Mouse (Mus musculus): ENCODE measurements around the gene Klhl36. TPM values are rescaled to one million over a fixed set of nuclear protein-coding genes. Genes with fewer than 3 reads are reported as not detected.
"Not testable (repeated sequence)": the region's sequence is repeated elsewhere in the genome, so short reads cannot be mapped to it uniquely, and the experiment has no call there.

Klhl36 gene
- polyA plus RNA-seq, 1 experiment from 2014 or later, result 15.5 TPM

- ATAC-seq (ENCODE audit: low read depth), result no peak
- 52% methylated on average over 4 of the region's 4 CpGs for WGBS
These were observed 23.1 kb upstream of the Klhl36 start for GRCm38 (mm10) chr8:119838983-119839340.

GRCm38 (mm10) chr8:119839419-119840021 lies 22.5 kb upstream of the Klhl36 start:
- peak overlapping the region; percentile 80 for H3K9ac ChIP-seq (replicated peaks; ENCODE audit: low read depth, low read length)
- no peaks in the 10 kb centered on the region for H3K27me3 ChIP-seq (ENCODE audit: control insufficient read depth, insufficient read depth, low read length)
- H3K27ac ChIP-seq (ENCODE audit: low read depth, low read length), result peak overlapping the region; percentile 67
- H3K4me2 ChIP-seq (ENCODE audit: low read depth, low read length), result peak overlapping the region; percentile 87
- peaks cover 36% of the 10 kb centered on the region for H3K4me1 ChIP-seq (ENCODE audit: control insufficient read depth, insufficient read depth, low read length)
- H3K36me3 ChIP-seq (ENCODE audit: control insufficient read depth, insufficient read depth, low read length), result no peaks in the 10 kb centered on the region
- no peaks in the 10 kb centered on the region for H3K9me3 ChIP-seq (ENCODE audit: control insufficient read depth, low read length)
- ATAC-seq (ENCODE audit: low read depth), result peak; percentile 10; the same call in 1 of the 2 replicates
- WGBS, result 8% methylated on average over 14 of the region's 14 CpGs
- H3K4me3 ChIP-seq (ENCODE audit: low read depth, low read length), result peak overlapping the region; percentile 79

More at GRCm38 (mm10) chr8:119838983-119839340, 23.1 kb upstream of the Klhl36 start:
- Histone ChIP-seq H3K36me3 (ENCODE audit: control insufficient read depth, insufficient read depth, low read length) (no peaks in the 10 kb centered on the region), H3K4me3 (ENCODE audit: low read depth, low read length) (peak overlapping the region; percentile 79), H3K9ac (replicated peaks; ENCODE audit: low read depth, low read length) (peak overlapping the region; percentile 80), H3K9me3 (ENCODE audit: control insufficient read depth, low read length) (no peaks in the 10 kb centered on the region), H3K27me3 (ENCODE audit: control insufficient read depth, insufficient read depth, low read length) (no peaks in the 10 kb centered on the region), H3K27ac (ENCODE audit: low read depth, low read length) (peak overlapping the region; percentile 39; the same call in 1 of the 2 replicates), H3K4me2 (ENCODE audit: low read depth, low read length) (peak overlapping the region; percentile 87), H3K4me1 (ENCODE audit: control insufficient read depth, insufficient read depth, low read length) (peaks cover 36% of the 10 kb centered on the region)

- Histone ChIP-seq H3K4me2 (ENCODE audit: low read depth, low read length) (peak within 1 kb of the TSS; percentile 87), H3K9me3 (ENCODE audit: control insufficient read depth, low read length) (no peaks in the 10 kb centered on the region), H3K4me3 (ENCODE audit: low read depth, low read length) (peak within 1 kb of the TSS; percentile 79), H3K9ac (replicated peaks; ENCODE audit: low read depth, low read length) (peak within 1 kb of the TSS; percentile 80), H3K27ac (ENCODE audit: low read depth, low read length) (peak within 1 kb of the TSS; percentile 67), H3K36me3 (ENCODE audit: control insufficient read depth, insufficient read depth, low read length) (no peaks in the 10 kb centered on the region), H3K27me3 (ENCODE audit: control insufficient read depth, insufficient read depth, low read length) (no peaks in the 10 kb centered on the region), H3K4me1 (ENCODE audit: control insufficient read depth, insufficient read depth, low read length) (peaks cover 36% of the 10 kb centered on the region)
- ATAC-seq (ENCODE audit: low read depth), result peak; percentile 94
- under 1% methylated on average over 56 of the region's 57 CpGs for WGBS
These were observed 21.7 kb upstream of the Klhl36 start, which contains the start of gene Cotl1 for GRCm38 (mm10) chr8:119840275-119840808. TSS of gene Cotl1 (minus strand) at chr8:119840544.

GRCm38 (mm10) chr8:119840905-119841411 lies 21.1 kb upstream of the Klhl36 start:
- H3K36me3 ChIP-seq (ENCODE audit: control insufficient read depth, insufficient read depth, low read length), result no peaks in the 10 kb centered on the region
- H3K4me3 ChIP-seq (ENCODE audit: low read depth, low read length), result peak overlapping the region; percentile 79
- H3K27me3 ChIP-seq (ENCODE audit: control insufficient read depth, insufficient read depth, low read length), result no peaks in the 10 kb centered on the region
- ATAC-seq (ENCODE audit: low read depth), result peak; percentile 44
- peak overlapping the region; percentile 10 for H3K27ac ChIP-seq (ENCODE audit: low read depth, low read length)
- H3K4me2 ChIP-seq (ENCODE audit: low read depth, low read length), result peak overlapping the region; percentile 87
- H3K9ac ChIP-seq (replicated peaks; ENCODE audit: low read depth, low read length), result 0 out of 2 replicates have a peak overlapping the region, but pooled peaks have one; percentile 1
- H3K9me3 ChIP-seq (ENCODE audit: control insufficient read depth, low read length), result no peaks in the 10 kb centered on the region
- H3K4me1 ChIP-seq (ENCODE audit: control insufficient read depth, insufficient read depth, low read length), result peaks cover 34% of the 10 kb centered on the region
- 4% methylated on average over 8 of the region's 8 CpGs for WGBS

- H3K27me3 ChIP-seq (ENCODE audit: control insufficient read depth, insufficient read depth, low read length), result no peaks in the 10 kb centered on the region
- no peak overlapping the region for H3K4me3 ChIP-seq (ENCODE audit: low read depth, low read length)
- H3K9ac ChIP-seq (replicated peaks; ENCODE audit: low read depth, low read length), result no peak overlapping the region
- H3K4me2 ChIP-seq (ENCODE audit: low read depth, low read length), result no peak overlapping the region
- H3K36me3 ChIP-seq (ENCODE audit: control insufficient read depth, insufficient read depth, low read length), result no peaks in the 10 kb centered on the region
- H3K9me3 ChIP-seq (ENCODE audit: control insufficient read depth, low read length), result no peaks in the 10 kb centered on the region
- no peak overlapping the region for H3K27ac ChIP-seq (ENCODE audit: low read depth, low read length)
- ATAC-seq (ENCODE audit: low read depth), result no peak
- H3K4me1 ChIP-seq (ENCODE audit: control insufficient read depth, insufficient read depth, low read length), result peaks cover 11% of the 10 kb centered on the region
- WGBS, result 0% methylated on average over 4 of the region's 4 CpGs
These were observed 18.6 kb upstream of the Klhl36 start for GRCm38 (mm10) chr8:119843444-119843843.

- H3K9me3 ChIP-seq (ENCODE audit: control insufficient read depth, low read length), result no peaks in the 10 kb centered on the region
- H3K9ac ChIP-seq (replicated peaks; ENCODE audit: low read depth, low read length), result no peak overlapping the region
- ATAC-seq (ENCODE audit: low read depth), result no peak
- WGBS, result 51% methylated on average over 8 of the region's 8 CpGs
- H3K27me3 ChIP-seq (ENCODE audit: control insufficient read depth, insufficient read depth, low read length), result no peaks in the 10 kb centered on the region
- H3K36me3 ChIP-seq (ENCODE audit: control insufficient read depth, insufficient read depth, low read length), result no peaks in the 10 kb centered on the region
- H3K4me1 ChIP-seq (ENCODE audit: control insufficient read depth, insufficient read depth, low read length), result peaks cover 4% of the 10 kb centered on the region; the same call in 1 of the 2 replicates
- no peak overlapping the region for H3K4me2 ChIP-seq (ENCODE audit: low read depth, low read length)
- no peak overlapping the region for H3K27ac ChIP-seq (ENCODE audit: low read depth, low read length)
- no peak overlapping the region for H3K4me3 ChIP-seq (ENCODE audit: low read depth, low read length)
These were observed 17.5 kb upstream of the Klhl36 start for GRCm38 (mm10) chr8:119844577-119844976.

- H3K9ac ChIP-seq (replicated peaks; ENCODE audit: low read depth, low read length); H3K27ac ChIP-seq (ENCODE audit: low read depth, low read length); H3K4me1 ChIP-seq (ENCODE audit: control insufficient read depth, insufficient read depth, low read length); H3K36me3 ChIP-seq (ENCODE audit: control insufficient read depth, insufficient read depth, low read length); H3K9me3 ChIP-seq (ENCODE audit: control insufficient read depth, low read length); H3K27me3 ChIP-seq (ENCODE audit: control insufficient read depth, insufficient read depth, low read length); H3K4me3 ChIP-seq (ENCODE audit: low read depth, low read length); H3K4me2 ChIP-seq (ENCODE audit: low read depth, low read length); ATAC-seq (ENCODE audit: low read depth): not testable (repeated sequence)
- 89% methylated on average over 7 of the region's 7 CpGs for WGBS
These were observed 16.3 kb upstream of the Klhl36 start for GRCm38 (mm10) chr8:119845741-119846140.

GRCm38 (mm10) chr8:119847232-119847922 lies 14.7 kb upstream of the Klhl36 start:
- H3K36me3 ChIP-seq (ENCODE audit: control insufficient read depth, insufficient read depth, low read length), result no peaks in the 10 kb centered on the region
- H3K27me3 ChIP-seq (ENCODE audit: control insufficient read depth, insufficient read depth, low read length), result no peaks in the 10 kb centered on the region
- H3K9me3 ChIP-seq (ENCODE audit: control insufficient read depth, low read length), result no peaks in the 10 kb centered on the region
- ATAC-seq (ENCODE audit: low read depth), result no peak
- H3K4me3 ChIP-seq (ENCODE audit: low read depth, low read length), result no peak overlapping the region
- H3K4me1 ChIP-seq (ENCODE audit: control insufficient read depth, insufficient read depth, low read length), result no peaks in the 10 kb centered on the region
- no peak overlapping the region for H3K27ac ChIP-seq (ENCODE audit: low read depth, low read length)
- no peak overlapping the region for H3K9ac ChIP-seq (replicated peaks; ENCODE audit: low read depth, low read length)
- no peak overlapping the region for H3K4me2 ChIP-seq (ENCODE audit: low read depth, low read length)
- WGBS, result 88% methylated on average over 16 of the region's 16 CpGs

GRCm38 (mm10) chr8:119853521-119853920 lies 8.5 kb upstream of the Klhl36 start:
- no peak overlapping the region for H3K4me3 ChIP-seq (ENCODE audit: low read depth, low read length)
- H3K4me1 ChIP-seq (ENCODE audit: control insufficient read depth, insufficient read depth, low read length), result no peaks in the 10 kb centered on the region
- ATAC-seq (ENCODE audit: low read depth), result no peak
- H3K27me3 ChIP-seq (ENCODE audit: control insufficient read depth, insufficient read depth, low read length), result no peaks in the 10 kb centered on the region
- 71% methylated on average over 8 of the region's 8 CpGs for WGBS
- no peak overlapping the region for H3K9ac ChIP-seq (replicated peaks; ENCODE audit: low read depth, low read length)
- H3K4me2 ChIP-seq (ENCODE audit: low read depth, low read length), result no peak overlapping the region
- no peak overlapping the region for H3K27ac ChIP-seq (ENCODE audit: low read depth, low read length)
- no peaks in the 10 kb centered on the region for H3K9me3 ChIP-seq (ENCODE audit: control insufficient read depth, low read length)
- H3K36me3 ChIP-seq (ENCODE audit: control insufficient read depth, insufficient read depth, low read length), result no peaks in the 10 kb centered on the region
